Mouse (Mus musculus): ENCODE measurements around the gene Cops9. TPM values are rescaled to one million over a fixed set of nuclear protein-coding genes. Genes with fewer than 3 reads are reported as not detected.

The Cops9 gene
- total and polyA plus RNA-seq, 2 experiments: 72.0 to 145 TPM

- Histone ChIP-seq H3K27ac (replicated peaks; ENCODE audit: insufficient read depth, low read depth, low read length) (no peak overlapping the region), H3K79me2 (ENCODE audit: control insufficient read depth, insufficient read depth, low read length) (no peaks in the 10 kb centered on the region), H3K36me3 (ENCODE audit: control insufficient read depth, insufficient read depth, low read length) (no peaks in the 10 kb centered on the region), H3K4me1 (ENCODE audit: control insufficient read depth, insufficient read depth, low read length) (peaks cover 24% of the 10 kb centered on the region), H3K27me3 (ENCODE audit: control insufficient read depth, insufficient read depth, low read length) (no peaks in the 10 kb centered on the region), H3K9ac (ENCODE audit: low read depth, low read length) (no peak overlapping the region), H3K4me3 (ENCODE audit: insufficient read depth, low read depth, low read length) (no peak overlapping the region)
- no peak for DNase-seq (ENCODE audit: extremely low read depth, low read depth, low spot score)
- 63% methylated on average over 6 of the region's 6 CpGs for WGBS
- TF ChIP-seq POLR2A (IDR thresholded peaks at IDR 0.05; ENCODE audit: extremely low read depth, insufficient read depth, low read length): no peak
- TF ChIP-seq CTCF (IDR thresholded peaks at IDR 0.05; ENCODE audit: low read depth, low read length): no peak
Observed at GRCm38 (mm10) chr1:92667106-92667505, 25.3 kb upstream of the Cops9 start.

DNA sequence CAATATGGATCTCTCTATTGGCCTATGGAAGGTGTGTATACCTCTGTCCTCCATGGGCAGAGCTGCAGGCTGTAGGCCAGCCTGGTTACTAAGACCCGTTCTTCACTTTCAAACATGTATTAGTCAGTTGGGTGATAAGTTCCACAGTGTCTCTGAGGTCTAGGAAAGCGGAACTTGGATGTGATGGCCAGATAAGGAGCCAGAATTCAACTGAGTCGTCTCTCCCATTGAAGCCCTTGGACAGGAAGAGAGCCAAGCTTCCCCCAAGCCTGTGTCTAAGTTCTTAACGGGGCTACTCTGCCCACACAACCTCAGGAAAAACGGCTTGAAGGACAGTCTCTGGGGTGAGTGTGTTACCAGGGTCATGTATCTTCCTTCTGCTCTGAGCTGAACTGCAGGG, 17.6 kb upstream of the Cops9 start:
- Histone ChIP-seq H3K27ac (replicated peaks; ENCODE audit: insufficient read depth, low read depth, low read length) (no peak overlapping the region), H3K4me3 (ENCODE audit: insufficient read depth, low read depth, low read length) (no peak overlapping the region), H3K27me3 (ENCODE audit: control insufficient read depth, insufficient read depth, low read length) (no peaks in the 10 kb centered on the region), H3K9ac (ENCODE audit: low read depth, low read length) (no peak overlapping the region), H3K79me2 (ENCODE audit: control insufficient read depth, insufficient read depth, low read length) (no peaks in the 10 kb centered on the region), H3K36me3 (ENCODE audit: control insufficient read depth, insufficient read depth, low read length) (no peaks in the 10 kb centered on the region), H3K4me1 (ENCODE audit: control insufficient read depth, insufficient read depth, low read length) (peaks cover 2% of the 10 kb centered on the region)
- TF ChIP-seq POLR2A (IDR thresholded peaks at IDR 0.05; ENCODE audit: extremely low read depth, insufficient read depth, low read length) (no peak), CTCF (IDR thresholded peaks at IDR 0.05; ENCODE audit: low read depth, low read length) (no peak)
- no peak for DNase-seq (ENCODE audit: extremely low read depth, low read depth, low spot score)
- WGBS: 41% methylated on average over 5 of the region's 5 CpGs

DNA sequence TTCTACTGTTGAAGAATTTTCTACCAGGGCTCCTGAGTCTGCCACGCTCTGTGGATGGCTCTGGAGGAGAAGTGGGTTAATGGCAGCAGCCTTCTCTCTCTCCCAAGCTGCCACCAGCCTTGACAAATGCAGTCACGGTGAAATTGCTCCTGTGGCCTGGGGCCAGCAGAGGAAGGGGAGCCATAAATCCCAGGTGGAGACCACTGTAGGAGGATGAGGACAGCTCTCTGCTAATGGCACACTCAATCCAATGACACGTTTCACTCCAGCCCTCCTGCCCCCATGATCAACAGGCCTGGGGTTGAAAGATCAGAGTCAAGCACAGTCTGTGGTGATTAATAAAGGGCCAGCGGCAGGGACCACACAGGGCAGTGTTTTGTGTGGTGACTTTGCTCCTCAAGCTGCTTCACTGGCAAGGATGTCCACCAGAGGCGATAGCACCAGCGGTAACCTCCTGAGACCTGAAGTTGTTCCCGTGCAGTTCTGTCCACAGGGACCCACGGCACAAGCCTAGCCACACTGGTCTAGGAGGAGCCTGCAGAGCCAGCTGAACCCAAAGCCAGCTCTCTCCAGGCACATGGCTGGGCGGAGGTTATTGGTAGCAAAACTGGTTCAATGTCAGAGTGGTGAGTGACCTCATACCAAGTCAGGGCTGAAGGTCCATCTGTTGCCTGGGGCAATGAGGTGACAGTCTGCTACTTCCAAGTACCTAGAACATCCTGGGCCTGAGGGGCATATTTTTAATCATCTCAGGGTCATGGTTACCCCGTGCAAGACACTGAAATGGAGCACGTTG, 15.4 kb upstream of the Cops9 start:
- Histone ChIP-seq H3K4me3 (ENCODE audit: insufficient read depth, low read depth, low read length) (no peak overlapping the region), H3K27ac (replicated peaks; ENCODE audit: insufficient read depth, low read depth, low read length) (no peak overlapping the region), H3K9ac (ENCODE audit: low read depth, low read length) (no peak overlapping the region), H3K27me3 (ENCODE audit: control insufficient read depth, insufficient read depth, low read length) (no peaks in the 10 kb centered on the region), H3K36me3 (ENCODE audit: control insufficient read depth, insufficient read depth, low read length) (no peaks in the 10 kb centered on the region), H3K4me1 (ENCODE audit: control insufficient read depth, insufficient read depth, low read length) (no peaks in the 10 kb centered on the region), H3K79me2 (ENCODE audit: control insufficient read depth, insufficient read depth, low read length) (no peaks in the 10 kb centered on the region)
- TF ChIP-seq POLR2A (IDR thresholded peaks at IDR 0.05; ENCODE audit: extremely low read depth, insufficient read depth, low read length) (no peak), CTCF (IDR thresholded peaks at IDR 0.05; ENCODE audit: low read depth, low read length) (no peak)
- no peak for DNase-seq (ENCODE audit: extremely low read depth, low read depth, low spot score)
- 77% methylated on average over 11 of the region's 11 CpGs for WGBS

DNA sequence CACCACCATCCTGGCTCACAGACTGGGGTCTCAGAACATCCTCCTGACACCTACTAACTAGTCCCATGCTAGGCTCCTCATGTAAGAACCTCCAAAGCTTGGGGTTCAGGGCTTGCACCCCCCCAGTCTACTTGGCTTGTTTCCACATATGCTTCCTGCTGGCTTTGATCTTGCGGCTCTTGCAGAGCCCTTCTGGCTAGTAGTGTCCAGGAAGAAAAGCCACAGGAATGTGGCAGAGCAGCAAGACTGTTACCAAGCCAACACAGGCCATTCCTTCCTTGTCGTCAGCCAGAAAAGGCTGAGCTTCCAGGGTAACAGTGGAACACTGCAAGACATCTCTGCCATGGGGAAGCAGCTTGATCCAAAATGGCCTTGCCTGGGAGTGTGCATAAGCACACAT, 12.9 kb upstream of the Cops9 start:
- H3K27ac ChIP-seq (replicated peaks; ENCODE audit: insufficient read depth, low read depth, low read length): no peak overlapping the region
- H3K9ac ChIP-seq (ENCODE audit: low read depth, low read length): no peak overlapping the region
- no peak overlapping the region for H3K4me3 ChIP-seq (ENCODE audit: insufficient read depth, low read depth, low read length)
- DNase-seq (ENCODE audit: extremely low read depth, low read depth, low spot score): no peak
- no peaks in the 10 kb centered on the region for H3K79me2 ChIP-seq (ENCODE audit: control insufficient read depth, insufficient read depth, low read length)
- 68% methylated on average over 2 of the region's 2 CpGs for WGBS
- H3K27me3 ChIP-seq (ENCODE audit: control insufficient read depth, insufficient read depth, low read length): no peaks in the 10 kb centered on the region
- no peaks in the 10 kb centered on the region for H3K36me3 ChIP-seq (ENCODE audit: control insufficient read depth, insufficient read depth, low read length)
- TF ChIP-seq POLR2A (IDR thresholded peaks at IDR 0.05; ENCODE audit: extremely low read depth, insufficient read depth, low read length) (no peak), CTCF (IDR thresholded peaks at IDR 0.05; ENCODE audit: low read depth, low read length) (no peak)
- H3K4me1 ChIP-seq (ENCODE audit: control insufficient read depth, insufficient read depth, low read length): no peaks in the 10 kb centered on the region

- H3K27ac ChIP-seq (replicated peaks; ENCODE audit: insufficient read depth, low read depth, low read length): no peak overlapping the region
- TF ChIP-seq POLR2A (IDR thresholded peaks at IDR 0.05; ENCODE audit: extremely low read depth, insufficient read depth, low read length) (no peak), CTCF (IDR thresholded peaks at IDR 0.05; ENCODE audit: low read depth, low read length) (no peak)
- no peak overlapping the region for H3K4me3 ChIP-seq (ENCODE audit: insufficient read depth, low read depth, low read length)
- no peaks in the 10 kb centered on the region for H3K4me1 ChIP-seq (ENCODE audit: control insufficient read depth, insufficient read depth, low read length)
- no peaks in the 10 kb centered on the region for H3K36me3 ChIP-seq (ENCODE audit: control insufficient read depth, insufficient read depth, low read length)
- no peak for DNase-seq (ENCODE audit: extremely low read depth, low read depth, low spot score)
- H3K9ac ChIP-seq (ENCODE audit: low read depth, low read length): no peak overlapping the region
- H3K27me3 ChIP-seq (ENCODE audit: control insufficient read depth, insufficient read depth, low read length): no peaks in the 10 kb centered on the region
- WGBS: 91% methylated on average over 3 of the region's 3 CpGs
- no peaks in the 10 kb centered on the region for H3K79me2 ChIP-seq (ENCODE audit: control insufficient read depth, insufficient read depth, low read length)
Observed at GRCm38 (mm10) chr1:92653179-92653578, 11.4 kb upstream of the Cops9 start.

DNA sequence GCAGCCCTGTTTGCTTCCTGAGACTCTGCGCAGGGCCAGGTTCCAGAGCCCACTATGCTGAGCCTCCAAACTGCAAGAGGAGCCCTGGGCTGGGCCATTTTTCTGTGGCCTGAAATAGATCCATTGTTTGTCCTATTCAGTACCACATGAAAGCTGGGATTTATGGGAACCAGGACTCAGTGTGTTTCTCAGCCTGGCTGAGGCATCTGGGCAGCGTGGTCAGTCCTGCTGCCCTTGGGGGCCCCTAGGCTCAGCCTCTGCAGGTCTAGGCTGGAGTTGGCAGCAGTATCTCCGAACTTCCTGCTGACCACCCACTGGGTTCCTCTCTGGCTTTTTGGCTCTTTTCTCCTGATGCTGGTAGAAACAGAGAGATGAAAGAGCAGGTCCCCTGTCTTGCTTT, 9.7 kb upstream of the Cops9 start:
- TF ChIP-seq POLR2A (IDR thresholded peaks at IDR 0.05; ENCODE audit: extremely low read depth, insufficient read depth, low read length) (no peak), CTCF (IDR thresholded peaks at IDR 0.05; ENCODE audit: low read depth, low read length) (no peak)
- no peaks in the 10 kb centered on the region for H3K36me3 ChIP-seq (ENCODE audit: control insufficient read depth, insufficient read depth, low read length)
- H3K27ac ChIP-seq (replicated peaks; ENCODE audit: insufficient read depth, low read depth, low read length): no peak overlapping the region
- 78% methylated on average over 3 of the region's 3 CpGs for WGBS
- H3K4me3 ChIP-seq (ENCODE audit: insufficient read depth, low read depth, low read length): no peak overlapping the region
- DNase-seq (ENCODE audit: extremely low read depth, low read depth, low spot score): no peak
- peaks cover 3% of the 10 kb centered on the region; the same call in 1 of the 2 replicates for H3K4me1 ChIP-seq (ENCODE audit: control insufficient read depth, insufficient read depth, low read length)
- no peak overlapping the region for H3K9ac ChIP-seq (ENCODE audit: low read depth, low read length)
- no peaks in the 10 kb centered on the region for H3K79me2 ChIP-seq (ENCODE audit: control insufficient read depth, insufficient read depth, low read length)
- no peaks in the 10 kb centered on the region for H3K27me3 ChIP-seq (ENCODE audit: control insufficient read depth, insufficient read depth, low read length)

Measured in liver, adult 2 months (tissue).